Mouse (Mus musculus) neutrophil, adult 83 days (primary cell): ENCODE data around the gene Olfr611. TPM values are rescaled to one million over a fixed set of nuclear protein-coding genes. Genes with fewer than 3 reads are reported as not detected.

Source experiments
- total RNA-seq, 2 experiments: library from RNA; stranded (reverse); gene quantifications; one replicate each; pipeline ENCODE4 v1.2.4; 2023

Olfr611 gene
- total RNA-seq, result not detected

DNA sequence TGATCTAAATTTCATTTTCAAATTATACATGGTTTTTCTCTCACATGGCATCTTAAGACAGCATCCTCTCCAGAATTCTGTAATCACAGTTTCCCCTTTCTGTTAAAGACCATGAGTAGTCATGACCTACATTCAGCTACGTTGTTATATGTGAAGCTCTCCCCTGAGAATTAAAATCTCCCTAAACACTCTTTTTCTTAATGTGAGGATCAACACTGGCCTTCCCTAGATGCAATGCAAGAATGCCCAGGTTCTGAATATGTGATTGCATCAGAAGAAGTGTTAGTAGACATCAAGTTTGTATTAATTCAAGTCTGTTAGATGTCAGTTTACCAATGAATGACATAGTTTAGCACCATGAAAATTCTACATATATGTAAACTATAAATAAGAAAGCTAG, at the start of gene Olfr611:
Gene Olfr611 (minus strand): TSS at position 101 of the 400 bp plus-strand sequence.

DNA sequence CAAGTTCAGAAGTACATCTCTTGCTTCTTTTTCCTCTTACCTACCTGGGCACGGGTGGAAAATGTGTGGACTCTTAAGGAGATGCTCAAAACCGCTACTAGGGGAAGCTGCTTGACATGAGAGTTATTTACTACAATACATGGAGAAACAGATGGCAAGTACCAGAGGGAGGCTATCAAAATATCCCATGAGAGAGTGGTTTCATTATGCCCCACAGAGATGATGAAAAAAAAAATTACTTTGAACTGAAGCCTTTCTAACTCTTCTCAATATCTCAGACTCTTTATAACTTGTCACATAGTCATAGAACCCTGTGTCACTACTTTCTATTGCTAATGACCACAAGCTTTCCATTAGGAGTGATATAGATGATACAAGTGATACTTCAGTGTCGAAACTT, 48.4 kb upstream of the Olfr611 start, which contains the start of gene Olfr616:
Gene Olfr616 (minus strand): TSS at position 101 of the 400 bp plus-strand sequence.

GRCm38 (mm10) chr7:103555779-103556178, 35.1 kb upstream of the Olfr611 start, which contains the start of gene Olfr615:
Olfr615 (plus strand) TSS chr7:103556079.

GRCm38 (mm10) chr7:103547774-103548173, 27.1 kb upstream of the Olfr611 start, which contains the start of gene Olfr613:
Olfr613 (plus strand) TSS chr7:103548074.

GRCm38 (mm10) chr7:103542617-103543016, 22.0 kb upstream of the Olfr611 start, which contains the start of gene Olfr612:
Olfr612 (minus strand) TSS chr7:103542717.

GRCm38 (mm10) chr7:103512022-103512421, 8.6 kb downstream of the Olfr611 start, which contains the start of gene Olfr610:
Olfr610 (minus strand) TSS chr7:103512122.

DNA sequence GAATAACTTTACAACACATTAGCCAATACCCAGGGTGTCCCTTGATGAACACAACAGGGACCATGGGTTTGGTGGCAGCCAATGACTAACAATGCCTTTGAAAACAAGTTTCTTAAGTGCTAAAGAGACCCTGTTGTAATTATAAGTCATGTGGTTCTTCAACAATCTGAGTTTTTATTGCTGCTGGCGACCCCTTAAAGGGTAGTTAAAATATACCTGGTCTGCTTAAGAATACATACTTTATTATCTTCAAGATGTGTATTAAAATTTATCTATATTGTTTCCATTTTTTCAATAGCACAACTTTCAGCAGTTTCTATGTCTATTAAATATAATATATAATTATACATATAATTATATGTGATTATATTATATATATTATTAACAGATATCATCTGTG, 22.7 kb downstream of the Olfr611 start, which contains the start of gene Olfr609:
Gene Olfr609 (minus strand): TSS at position 101 of the 400 bp plus-strand sequence.

DNA sequence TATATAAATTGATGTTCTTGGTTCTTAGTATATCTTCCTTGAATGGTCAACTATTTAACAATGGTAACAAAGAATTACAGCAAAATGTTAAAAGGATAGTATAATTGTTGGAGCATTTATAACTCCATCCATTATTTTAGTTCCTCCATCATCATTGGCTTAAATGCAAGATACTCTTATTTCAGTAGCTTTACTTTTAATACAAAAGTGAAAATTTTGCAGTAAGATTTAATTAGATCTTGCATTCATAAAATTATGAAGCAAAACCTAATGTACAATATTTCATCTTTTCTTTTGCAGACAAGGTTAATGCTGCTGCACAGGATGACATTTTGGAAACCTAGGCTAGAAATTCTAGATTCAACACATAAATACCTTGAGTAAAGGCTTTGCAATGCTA, 51.1 kb downstream of the Olfr611 start, which contains the start of gene Olfr608:
Gene Olfr608 (plus strand): TSS at position 301 of the 400 bp plus-strand sequence.

Other genes with a start within 250 kb of the Olfr611 start
- gene Olfr596, start 215.2 kb downstream of the Olfr611 start, total RNA-seq, result not detected
- not detected for gene Olfr597, start 204.5 kb downstream of the Olfr611 start, total RNA-seq
- gene Olfr598, start 197.3 kb downstream of the Olfr611 start, total RNA-seq, result not detected
- gene Olfr599, start 184.9 kb downstream of the Olfr611 start, total RNA-seq, result not detected
- not detected for gene Olfr600, start 171.2 kb downstream of the Olfr611 start, total RNA-seq
- not detected for gene Olfr601, start 158.2 kb downstream of the Olfr611 start, total RNA-seq
- not detected for gene Olfr603, start 134.7 kb downstream of the Olfr611 start, total RNA-seq
- gene Usp17lc, start 105.8 kb downstream of the Olfr611 start, total RNA-seq, result not detected
- gene Olfr605, start 75.4 kb downstream of the Olfr611 start, total RNA-seq, result not detected
- gene Olfr606, start 71.8 kb downstream of the Olfr611 start, total RNA-seq, result not detected
- gene Olfr607, start 56.7 kb downstream of the Olfr611 start, total RNA-seq, result under 1 TPM in 1 of 2 experiments, not detected in 1; 0.07 TPM
- not detected for gene Olfr608, start 51.0 kb downstream of the Olfr611 start, total RNA-seq
- gene Olfr609, start 22.8 kb downstream of the Olfr611 start, total RNA-seq, result not detected
- gene Olfr610, start 8.7 kb downstream of the Olfr611 start, total RNA-seq, result not detected
- gene Olfr612, start 21.9 kb upstream of the Olfr611 start, total RNA-seq, result not detected
- not detected for gene Olfr613, start 27.2 kb upstream of the Olfr611 start, total RNA-seq
- not detected for gene Olfr615, start 35.2 kb upstream of the Olfr611 start, total RNA-seq
- not detected for gene Olfr616, start 48.3 kb upstream of the Olfr611 start, total RNA-seq
- gene Olfr617, start 52.2 kb upstream of the Olfr611 start, total RNA-seq, result not detected
- gene Olfr618, start 69.3 kb upstream of the Olfr611 start, total RNA-seq, result not detected
- gene Olfr619, start 79.7 kb upstream of the Olfr611 start, total RNA-seq, result not detected
- gene Olfr620, start 91.7 kb upstream of the Olfr611 start, total RNA-seq, result not detected
- not detected for gene Olfr622, start 121.9 kb upstream of the Olfr611 start, total RNA-seq
- gene Olfr623, start 142.9 kb upstream of the Olfr611 start, total RNA-seq, result not detected
- not detected for gene Olfr624, start 150.3 kb upstream of the Olfr611 start, total RNA-seq
- gene Olfr625-ps1, start 161.9 kb upstream of the Olfr611 start, total RNA-seq, result not detected
- gene Olfr243, start 193.8 kb upstream of the Olfr611 start, total RNA-seq, result not detected
- not detected for gene Olfr628, start 209.5 kb upstream of the Olfr611 start, total RNA-seq
- gene Olfr629, start 224.1 kb upstream of the Olfr611 start, total RNA-seq, result not detected
- not detected for gene Olfr630, start 236.5 kb upstream of the Olfr611 start, total RNA-seq